Mouse (Mus musculus): ENCODE data around the gene Atp13a2. TPM values are rescaled to one million over a fixed set of nuclear protein-coding genes. Genes with fewer than 3 reads are reported as not detected.

Atp13a2 gene
- polyA plus RNA-seq (2012; rRNA removed), result 19.2 and 21.4 TPM in 2 replicates

DNA sequence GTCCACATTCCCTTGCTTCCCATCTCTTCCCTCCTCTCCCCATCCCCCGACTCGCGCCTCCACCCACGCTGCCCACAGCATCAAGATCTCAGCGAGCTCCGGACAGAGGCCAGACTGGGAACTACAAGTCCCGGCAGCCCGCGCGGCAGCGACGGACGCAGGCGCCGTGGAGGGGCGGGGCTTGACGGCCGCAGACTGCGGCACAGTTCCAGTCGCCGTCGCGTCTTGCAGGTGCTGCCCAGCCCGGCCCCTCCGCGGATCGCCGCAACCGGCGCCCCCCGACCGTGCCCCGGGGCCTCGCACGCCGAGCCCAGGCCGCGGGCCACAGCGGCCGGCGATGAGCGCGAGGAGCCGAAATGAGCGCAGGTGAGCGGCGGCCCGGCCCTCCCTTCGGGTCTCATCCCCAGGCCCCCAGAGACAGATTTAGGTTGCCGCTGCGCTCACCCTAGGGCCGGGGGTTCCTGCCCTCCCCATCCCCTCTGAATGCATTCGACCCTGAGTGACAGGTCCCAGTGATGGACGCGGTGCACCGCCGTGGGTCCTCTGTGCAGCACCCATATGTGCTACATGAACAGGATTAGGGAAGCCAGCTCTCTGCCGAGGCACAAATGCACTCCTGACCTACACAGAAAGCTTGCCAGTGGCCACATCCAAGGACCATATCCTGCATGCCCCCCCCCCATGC lies at the start of gene Atp13a2:
Atp13a2 (plus strand) TSS at position 163 of the 685 bp plus-strand sequence.

GRCm38 (mm10) chr4:140960781-140961466 lies 25.7 kb upstream of the Atp13a2 start, which contains the start of gene Sdhb:
TSS of gene Sdhb (plus strand) at chr4:140961203.

GRCm38 (mm10) chr4:141010118-141010517 lies 23.4 kb downstream of the Atp13a2 start, which contains the start of gene Mfap2:
TSS of gene Mfap2 (plus strand) at chr4:141010418.

Other genes starting within 250 kb of the Atp13a2 start
- not detected in 2 replicates for gene Padi6, start 244.2 kb upstream of the Atp13a2 start, polyA plus RNA-seq (2012; rRNA removed)
- gene Padi4, start 212.6 kb upstream of the Atp13a2 start, polyA plus RNA-seq (2012; rRNA removed), result 7.8 and 9.7 TPM in 2 replicates
- 0.09 and 0.11 TPM in 2 replicates for gene Padi3, start 176.2 kb upstream of the Atp13a2 start, polyA plus RNA-seq (2012; rRNA removed)
- 0.01 and 0.04 TPM in 2 replicates for gene Padi1, start 141.1 kb upstream of the Atp13a2 start, polyA plus RNA-seq (2012; rRNA removed)
- gene Padi2, start 80.5 kb upstream of the Atp13a2 start, polyA plus RNA-seq (2012; rRNA removed), result 0.66 TPM in 2 replicates
- gene Sdhb, start 25.7 kb upstream of the Atp13a2 start, polyA plus RNA-seq (2012; rRNA removed), result 121 and 122 TPM in 2 replicates
- gene Mfap2, start 23.5 kb downstream of the Atp13a2 start, polyA plus RNA-seq (2012; rRNA removed), result 9.4 and 10.2 TPM in 2 replicates
- gene Crocc, start 73.7 kb downstream of the Atp13a2 start, polyA plus RNA-seq (2012; rRNA removed), result 1.5 and 1.8 TPM in 2 replicates
- 34.5 and 37.7 TPM in 2 replicates for gene Necap2, start 91.5 kb downstream of the Atp13a2 start, polyA plus RNA-seq (2012; rRNA removed)
- gene Spata21, start 101.5 kb downstream of the Atp13a2 start, polyA plus RNA-seq (2012; rRNA removed), result 0.02 TPM in 2 replicates
- 17.8 and 19.0 TPM in 2 replicates for gene Szrd1, start 152.9 kb downstream of the Atp13a2 start, polyA plus RNA-seq (2012; rRNA removed)
- 6.6 and 7.7 TPM in 2 replicates for gene Fbxo42, start 161.0 kb downstream of the Atp13a2 start, polyA plus RNA-seq (2012; rRNA removed)
- 0.46 and 0.48 TPM in 2 replicates for gene Rsg1, start 227.1 kb downstream of the Atp13a2 start, polyA plus RNA-seq (2012; rRNA removed)